Mouse (Mus musculus) G1E (cell line): ENCODE data around the gene Arhgap45.

Source experiments
- CTCF ChIP-seq: IDR thresholded peaks from 2 replicates; pipeline ENCODE4 v1.5.1; 2012; ENCODE audit warnings: low read depth, low read length, inconsistent platforms, mixed read lengths
- GATA1 ChIP-seq: IDR thresholded peaks from 2 replicates; pipeline ENCODE4 v1.6.1; 2012; ENCODE audit warnings: borderline replicate concordance, low read length, inconsistent platforms, mixed read lengths
- GATA2 ChIP-seq: IDR thresholded peaks from 2 replicates; pipeline ENCODE4 v1.6.1; 2012; ENCODE audit warnings: low read depth, low read length, inconsistent platforms, borderline replicate concordance
- POLR2AphosphoS5 ChIP-seq: IDR thresholded peaks from 2 replicates; pipeline ENCODE4 v1.6.1; 2012; ENCODE audit warnings: low read depth, low read length, inconsistent platforms; ENCODE audit not compliant: insufficient replicate concordance
- TAL1 ChIP-seq: conservative IDR thresholded peaks from 2 replicates; pipeline ENCODE4 v1.6.1; 2012; ENCODE audit warnings: low read depth, low read length, inconsistent platforms, mixed read lengths

GRCm38 (mm10) chr10:80053259-80053780 is 36.9 kb downstream of the Arhgap45 start:
- no peak for TF ChIP-seq TAL1
- no peak for TF ChIP-seq POLR2AphosphoS5
- TF ChIP-seq CTCF, result no peak
- TF ChIP-seq GATA1, result no peak
- TF ChIP-seq GATA2, result no peak
